Mouse (Mus musculus) MEL-GATA-1-ER (cell line): Measurements from ENCODE around the gene Cutc.

Experiments
- DNase-seq: peaks from one replicate; pipeline ENCODE4 v3.0.0-alpha.2; 2012; ENCODE audit warnings: low read depth; ENCODE audit errors: extremely low read depth

Cutc gene

DNA sequence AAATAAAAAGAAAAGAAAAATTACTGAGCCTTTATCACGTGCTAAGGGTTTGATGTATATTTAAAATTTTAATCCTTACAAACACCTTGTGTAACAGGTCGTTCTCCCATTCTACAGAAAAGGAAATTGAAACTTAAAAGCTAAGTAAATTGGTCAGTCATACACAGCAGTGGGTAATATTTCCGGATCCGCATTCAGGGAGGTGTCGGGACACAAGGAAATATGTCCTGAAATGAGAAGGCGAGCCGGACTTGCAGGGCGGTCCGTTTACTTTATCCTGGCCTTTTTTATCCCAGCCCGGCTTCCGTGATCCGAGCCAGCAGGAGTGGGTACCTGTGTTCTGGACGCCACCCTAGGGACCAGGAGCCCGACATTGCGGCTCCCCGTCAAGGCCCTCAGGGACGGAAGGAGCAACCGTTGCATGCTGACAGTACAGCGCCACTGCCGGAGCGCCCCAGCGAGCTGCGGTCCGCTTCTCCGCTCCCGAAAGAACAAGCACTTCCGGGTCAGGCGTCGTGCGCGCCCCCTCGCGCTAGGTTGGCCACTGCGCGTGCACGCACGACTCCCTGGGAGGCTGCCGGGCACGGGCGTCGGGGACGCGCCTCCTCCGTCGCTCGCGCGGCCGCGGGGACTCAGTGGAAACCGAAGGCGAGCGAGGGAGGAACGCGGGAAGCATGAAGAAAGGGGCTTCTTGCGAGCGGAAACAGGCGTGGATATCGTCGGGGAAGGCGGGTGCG is at the start of gene Cutc, which contains the start of gene Cox15:
Gene Cutc (plus strand): TSS at position 508 of the 737 bp plus-strand sequence.
Gene Cox15 (minus strand): TSS at position 512 of the 737 bp plus-strand sequence.
- peak; percentile 88 for DNase-seq

DNA sequence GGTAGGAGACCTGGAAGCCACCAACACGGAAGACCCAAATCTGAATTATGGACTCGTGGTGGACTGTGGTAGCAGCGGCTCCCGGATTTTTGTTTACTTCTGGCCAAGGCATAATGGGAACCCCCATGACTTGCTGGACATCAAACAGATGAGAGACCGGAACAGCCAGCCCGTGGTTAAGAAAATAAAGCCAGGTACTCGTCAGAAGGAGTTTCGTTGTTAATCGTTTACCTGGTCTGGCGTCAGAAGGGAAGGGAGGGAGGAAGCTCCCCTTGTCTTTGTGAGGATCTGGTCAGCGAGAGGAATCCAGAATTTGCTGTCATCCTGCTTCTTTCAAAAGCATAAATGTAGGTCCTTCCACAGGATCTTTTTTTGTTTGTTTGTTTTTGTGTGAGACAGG is 48.6 kb upstream of the Cutc start:
- no peak for DNase-seq

DNA sequence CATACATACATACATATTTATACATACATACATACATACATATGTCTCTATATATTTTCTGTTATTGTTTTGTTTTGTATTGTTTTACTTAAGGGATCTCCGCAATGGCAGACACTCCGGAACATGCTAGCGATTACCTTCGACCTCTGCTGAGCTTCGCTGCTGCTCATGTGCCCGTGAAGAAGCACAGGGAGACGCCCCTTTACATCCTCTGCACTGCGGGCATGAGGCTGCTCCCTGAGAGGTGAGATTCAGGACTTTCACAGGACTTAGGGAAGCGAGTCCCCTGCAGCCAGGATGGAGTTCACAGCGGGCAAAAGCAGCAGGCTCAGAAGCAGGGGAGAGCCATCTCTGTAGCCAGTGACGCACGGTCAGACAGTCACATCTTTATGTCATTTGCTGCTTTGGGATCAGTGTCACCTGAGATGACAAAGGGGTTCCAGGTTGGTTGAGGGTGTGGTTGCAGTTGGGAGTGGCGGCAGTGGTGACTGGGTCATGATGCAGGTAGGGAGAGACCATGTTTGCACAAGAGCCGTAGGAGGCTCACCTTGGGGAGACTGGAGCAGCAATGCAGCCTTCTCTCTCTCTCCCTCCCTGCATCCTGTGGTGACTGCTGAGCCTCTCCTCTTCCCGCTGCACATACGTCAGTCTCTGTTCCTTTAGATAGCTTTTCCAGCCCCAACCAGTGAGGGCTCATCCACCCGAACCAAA is 47.9 kb upstream of the Cutc start:
- DNase-seq, result no peak

DNA sequence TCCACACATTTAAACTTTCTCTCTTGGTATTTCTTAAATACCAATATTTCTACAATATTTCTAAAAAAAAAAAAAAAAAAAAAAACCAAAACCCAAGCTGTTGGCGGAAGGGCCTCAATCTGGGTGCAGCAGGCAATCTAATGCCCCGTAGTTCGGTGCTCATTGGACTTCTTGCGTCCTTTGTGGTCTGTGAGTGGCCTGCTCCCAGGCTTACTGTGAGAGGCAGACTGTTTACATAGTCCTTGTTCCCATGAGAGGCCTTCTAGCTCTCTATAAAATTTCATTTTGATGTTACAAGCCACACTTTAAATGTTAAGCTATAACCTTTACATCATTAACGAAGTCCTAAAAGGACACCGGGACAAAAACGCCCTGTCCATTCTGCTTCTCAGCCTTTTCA is 44.6 kb upstream of the Cutc start:
- no peak for DNase-seq

DNA sequence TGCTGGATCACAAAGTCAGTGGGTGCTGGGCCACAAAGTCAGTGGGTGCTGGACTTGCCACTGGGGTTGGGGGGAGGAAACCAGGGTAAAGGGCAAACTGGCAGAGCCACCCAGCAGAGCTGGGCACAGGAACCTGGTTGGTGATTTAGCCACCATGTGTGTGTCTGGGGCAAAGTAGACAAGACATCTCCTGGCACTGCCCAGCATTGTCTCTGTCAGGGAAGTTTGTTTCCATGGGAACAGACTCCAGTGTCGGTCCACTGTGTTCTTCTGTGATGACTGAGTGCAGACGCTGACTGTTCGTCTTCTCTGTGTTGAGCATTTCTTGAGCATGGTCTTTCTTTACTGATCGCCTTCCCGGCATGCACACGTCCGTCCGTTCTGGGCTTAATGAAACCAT is 43.5 kb upstream of the Cutc start:
- DNase-seq, result no peak

DNA sequence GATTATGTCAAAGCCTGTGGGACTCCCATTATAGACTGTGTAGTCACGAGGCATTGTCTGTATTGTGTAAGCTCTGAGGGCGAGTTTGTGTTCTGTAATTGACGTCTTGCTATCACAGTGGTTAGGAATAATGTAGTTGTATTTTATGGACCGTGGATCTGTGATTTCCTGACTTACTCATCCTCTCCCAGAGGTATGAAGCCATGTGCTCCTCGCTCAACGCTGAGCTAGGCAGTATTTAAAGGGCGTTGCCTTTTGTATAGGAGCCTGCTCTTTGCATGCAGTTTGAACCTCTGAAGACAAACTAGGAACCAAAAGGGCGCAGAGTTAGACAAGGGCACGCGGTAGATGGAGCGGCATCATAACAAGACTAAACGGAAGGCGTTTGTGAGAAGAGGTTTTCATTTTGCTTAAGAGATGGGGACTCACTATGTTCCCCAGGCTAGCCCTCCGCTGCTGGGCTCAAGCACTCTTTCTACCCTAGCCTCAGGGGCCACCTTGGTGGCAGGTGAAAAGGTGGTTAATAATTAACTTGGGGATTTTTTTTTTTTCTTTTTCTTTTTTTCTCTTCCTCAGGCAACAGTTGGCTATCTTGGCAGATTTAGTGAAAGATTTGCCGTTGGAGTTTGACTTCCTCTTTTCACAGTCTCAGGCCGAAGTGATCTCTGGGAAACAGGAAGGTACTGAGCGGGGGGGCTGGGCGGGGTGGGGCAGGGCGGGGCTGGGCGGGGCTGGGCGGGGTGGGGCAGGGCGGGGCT is 41.5 kb upstream of the Cutc start:
- peak; percentile 86 for DNase-seq

DNA sequence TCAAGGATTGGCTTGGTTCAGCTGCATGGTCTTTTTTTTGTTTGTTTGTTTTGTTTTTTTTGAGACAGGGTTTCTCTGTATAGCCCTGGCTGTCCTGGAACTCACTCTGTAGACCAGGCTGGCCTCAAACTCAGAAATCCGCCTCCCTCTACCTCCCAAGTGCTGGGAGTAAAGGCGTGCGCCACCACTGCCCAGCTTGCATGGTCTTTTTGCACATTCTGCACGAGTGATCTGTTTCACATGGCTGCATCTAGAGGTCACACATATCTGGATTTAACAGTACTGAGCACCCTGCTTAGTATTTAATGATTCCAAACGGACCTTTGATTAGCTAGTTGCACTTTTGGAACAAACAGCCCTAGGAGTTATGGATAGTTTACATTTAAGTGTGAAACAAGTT is 40.8 kb upstream of the Cutc start:
- no peak for DNase-seq

DNA sequence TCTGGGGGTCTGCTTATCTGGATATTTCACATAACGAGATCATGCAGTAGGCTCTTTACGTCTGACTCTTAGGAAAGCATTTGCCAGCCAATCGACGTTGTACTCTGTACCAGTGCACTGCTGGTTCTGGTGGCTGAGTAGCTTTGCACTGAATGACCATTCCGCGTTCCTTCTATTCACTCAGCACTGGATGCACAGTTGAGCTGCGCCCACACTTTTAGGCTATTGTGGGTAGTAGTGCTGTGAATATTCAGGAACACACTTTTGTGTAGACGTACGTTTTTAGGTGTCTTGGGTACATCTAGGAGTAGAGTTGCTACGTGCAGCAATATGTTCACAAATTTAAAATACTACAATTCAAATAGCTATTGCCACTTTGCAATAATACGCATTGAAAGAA is 32.7 kb upstream of the Cutc start:
- no peak for DNase-seq

DNA sequence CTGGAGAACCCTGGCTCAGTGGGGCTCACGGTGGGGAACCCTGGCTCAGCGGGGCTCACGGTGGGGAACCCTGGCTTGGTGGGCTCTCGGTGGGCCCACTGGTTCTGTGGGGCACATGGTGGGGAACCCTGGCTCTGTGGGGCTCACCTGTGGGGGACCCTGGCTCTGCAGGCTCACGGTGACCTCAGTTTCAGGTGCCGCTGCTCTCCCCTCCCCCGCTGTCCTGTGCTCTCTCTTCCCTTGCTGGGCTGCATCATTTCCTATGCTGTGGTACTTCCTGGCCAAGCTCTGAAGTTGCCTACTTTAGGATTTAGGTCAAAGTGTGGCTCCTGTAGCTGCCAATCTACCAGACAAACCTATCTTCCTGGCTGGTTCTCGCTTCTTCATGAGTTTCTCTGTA is 29.9 kb upstream of the Cutc start:
- no peak for DNase-seq

DNA sequence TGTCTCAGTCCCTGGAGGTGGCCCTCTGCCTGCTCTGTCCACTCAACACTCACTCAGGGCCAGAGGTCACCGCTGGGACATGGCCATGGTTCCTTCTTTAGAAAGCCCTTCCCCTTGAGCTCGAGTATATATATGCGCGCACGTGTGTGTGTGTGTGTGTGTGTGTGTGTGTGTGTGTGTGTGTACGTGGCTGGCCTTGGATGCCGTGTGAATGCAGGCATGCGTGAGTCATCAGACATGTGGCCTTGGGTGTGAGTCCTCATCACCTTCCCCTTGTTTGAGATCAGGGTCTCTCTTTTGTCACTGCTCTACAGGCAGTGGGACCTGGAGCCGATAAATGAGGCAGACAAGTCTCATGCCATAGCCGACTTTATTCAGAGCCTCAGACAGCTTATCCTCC is 29.3 kb upstream of the Cutc start:
- no peak for DNase-seq

DNA sequence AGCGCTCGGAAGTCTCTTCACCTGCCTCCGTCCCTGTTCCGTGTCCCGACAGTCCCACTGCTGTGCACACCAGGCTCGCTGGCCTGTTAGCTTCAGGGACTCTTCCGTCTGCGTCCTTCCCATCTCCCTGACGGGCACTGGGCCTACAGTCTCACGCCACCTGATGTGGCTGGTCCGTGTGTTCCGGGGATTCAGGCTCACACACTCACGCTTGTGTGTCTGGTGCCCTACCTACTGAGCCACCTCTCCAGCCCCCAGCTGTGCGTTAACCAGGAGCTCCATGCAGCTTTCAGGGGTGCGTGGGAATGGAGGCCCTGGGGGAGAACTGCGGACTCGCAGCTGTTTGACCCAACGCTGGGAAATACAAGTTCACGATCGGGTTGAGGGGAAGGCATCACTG is 28.6 kb upstream of the Cutc start:
- no peak for DNase-seq

DNA sequence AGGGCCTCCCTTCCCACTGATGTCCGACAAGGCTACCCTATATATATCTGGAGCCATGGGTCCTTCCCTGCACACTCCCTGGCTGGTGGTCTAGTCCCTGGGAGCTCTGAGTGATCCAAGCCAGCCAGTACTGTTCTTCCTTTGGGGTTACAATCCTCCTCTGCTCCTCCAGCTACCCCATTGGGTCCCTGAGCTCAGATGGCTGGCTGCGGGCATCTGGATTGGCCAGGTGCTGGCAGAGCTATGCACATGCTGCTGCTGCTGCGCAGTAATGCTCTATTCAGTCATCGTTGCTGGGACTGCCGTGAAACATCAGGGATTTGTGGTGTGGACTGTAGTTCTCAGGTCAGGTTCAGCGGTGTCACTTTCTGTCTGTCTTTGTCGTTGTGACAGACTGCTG is 28.0 kb upstream of the Cutc start:
- DNase-seq, result no peak

DNA sequence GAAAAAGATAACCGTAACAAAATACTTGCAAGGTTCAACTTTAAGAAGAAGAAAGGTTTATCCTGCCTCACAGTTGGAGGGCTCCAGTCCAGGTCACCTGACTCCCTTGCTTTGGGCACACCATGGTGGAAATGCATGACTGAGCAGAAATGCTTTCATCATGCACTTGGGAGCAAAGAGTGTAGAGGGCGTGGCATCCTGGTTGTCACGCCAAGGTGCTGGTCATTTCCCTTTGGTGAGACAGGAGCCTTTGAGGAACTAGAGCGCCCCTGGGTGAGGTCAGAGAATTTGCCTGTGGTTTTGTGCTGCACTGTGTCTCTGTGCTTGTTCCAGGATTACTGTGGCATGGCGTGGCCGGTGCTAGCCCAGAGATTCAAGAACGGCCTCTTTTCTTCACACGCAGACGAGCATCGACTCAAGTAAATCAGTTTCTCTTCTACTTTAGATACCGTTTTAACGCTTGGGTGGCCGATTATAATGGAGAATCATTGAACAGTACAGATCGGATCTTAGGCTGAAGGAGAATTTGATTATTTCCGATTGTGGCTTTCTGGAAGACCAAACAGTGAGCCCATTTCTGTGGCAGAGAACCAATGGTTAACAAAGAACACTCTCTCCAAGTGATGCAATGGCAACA is 26.2 kb upstream of the Cutc start:
- DNase-seq, result peak; percentile 14

DNA sequence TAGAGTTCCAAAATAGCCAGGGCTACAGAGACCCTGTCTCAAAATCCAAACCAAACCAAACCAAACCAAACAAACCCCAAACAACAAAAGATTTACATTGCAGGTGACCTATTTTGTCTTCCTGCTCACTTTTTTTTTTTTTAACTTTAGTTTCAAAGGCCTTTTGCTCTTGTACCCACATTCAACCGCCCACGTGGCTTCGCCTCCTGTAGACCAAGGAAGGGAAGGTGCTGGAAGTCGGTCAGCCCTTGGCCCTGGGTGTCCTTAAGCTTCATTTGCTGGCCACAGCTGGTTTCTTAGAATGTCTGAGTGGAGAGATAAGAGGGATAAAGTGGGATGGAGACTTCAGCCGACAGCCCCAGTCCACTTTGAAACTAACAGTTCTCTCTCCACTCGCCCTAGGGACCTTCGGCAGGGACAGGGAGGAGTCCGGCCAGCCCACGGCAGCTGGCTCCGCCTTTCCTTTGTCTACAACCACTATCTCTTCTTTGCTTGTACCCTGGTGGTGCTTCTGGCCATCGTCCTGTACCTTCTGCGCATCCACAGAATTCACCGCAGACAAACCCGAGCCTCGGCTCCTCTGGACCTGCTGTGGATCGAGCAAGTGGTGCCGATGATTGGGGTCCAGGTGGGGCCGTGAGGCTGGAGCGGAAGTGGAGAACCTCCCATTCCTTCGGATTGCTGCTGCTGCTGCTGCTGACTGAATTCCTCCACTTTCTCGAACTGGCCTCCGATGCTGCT is 23.3 kb upstream of the Cutc start:
- DNase-seq, result no peak

DNA sequence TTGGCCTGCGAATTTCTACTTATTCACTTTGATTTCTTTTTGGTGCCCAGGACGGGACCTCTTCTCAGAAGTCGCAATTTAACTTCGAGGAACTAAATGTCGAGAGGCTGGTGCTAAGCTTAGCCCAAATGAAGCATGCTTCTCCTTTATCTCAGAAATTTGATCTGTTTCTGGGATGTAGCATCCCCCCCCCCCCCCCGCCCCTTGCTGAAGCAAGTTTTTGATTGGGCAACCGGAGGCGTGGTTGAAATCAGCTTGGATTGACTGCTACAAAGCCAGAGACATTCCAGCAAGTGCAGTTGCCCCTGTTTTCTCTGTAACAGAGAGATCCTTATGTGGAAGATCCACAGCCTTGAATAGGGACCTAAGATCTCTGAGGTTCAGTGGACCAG is 22.8 kb upstream of the Cutc start:
- DNase-seq, result no peak

DNA sequence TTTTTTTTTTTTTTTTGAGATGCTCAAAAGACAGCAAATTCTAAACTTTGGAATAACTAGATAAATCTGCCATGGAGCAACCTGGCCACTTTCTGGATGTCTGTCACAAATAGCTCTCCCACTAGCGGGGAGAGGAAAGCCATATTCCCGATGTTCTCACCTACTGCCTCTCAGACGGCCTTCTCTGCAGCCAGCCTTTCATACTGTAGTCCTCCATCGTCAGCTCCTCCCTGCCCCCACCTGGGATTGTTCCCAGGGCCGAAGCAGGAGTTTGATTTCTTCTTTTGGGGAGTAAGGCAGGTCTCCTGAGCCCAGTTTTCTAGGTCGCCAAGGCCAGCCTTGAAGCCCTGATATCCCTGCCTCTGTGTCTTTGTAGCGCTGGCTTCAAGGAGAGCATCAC is 21.6 kb upstream of the Cutc start:
- DNase-seq, result no peak

DNA sequence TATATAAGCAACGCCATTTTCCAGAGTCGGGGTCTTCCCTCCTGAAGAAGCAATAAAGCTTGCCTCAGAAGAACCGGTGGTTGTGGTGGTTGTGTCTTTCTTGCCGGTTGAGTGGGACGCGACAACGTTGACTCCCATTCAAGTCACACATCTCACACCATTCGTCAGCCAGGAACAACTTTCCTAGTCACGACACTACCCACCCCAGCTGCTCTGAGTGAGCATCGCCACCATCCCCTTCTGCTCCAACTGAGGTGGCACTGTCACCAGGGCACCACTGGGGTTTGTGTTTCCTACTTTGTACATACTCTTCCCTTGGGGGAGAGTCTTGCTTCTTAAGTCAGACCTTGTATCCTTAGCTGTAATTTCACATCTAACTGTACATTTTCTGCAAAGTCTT is 14.4 kb upstream of the Cutc start:
- no peak for DNase-seq

DNA sequence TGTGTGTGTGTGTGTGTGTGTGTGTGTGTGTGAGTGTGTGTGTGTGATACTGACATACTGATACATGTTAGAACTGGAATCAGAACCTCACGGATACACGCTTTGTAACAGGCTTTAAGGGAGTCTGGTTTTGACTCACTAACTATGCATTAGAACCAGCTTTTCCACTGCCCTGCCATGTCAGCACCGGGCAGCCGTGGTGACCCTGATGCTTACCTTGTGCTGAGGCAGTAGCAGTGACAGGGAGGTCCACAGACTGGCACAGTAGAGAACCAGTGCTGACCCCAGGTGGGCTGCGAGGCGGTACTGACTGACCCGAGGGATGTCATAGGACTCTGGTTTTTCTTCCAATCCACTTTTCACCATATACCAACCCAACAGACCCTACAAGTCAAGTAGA is 9.4 kb upstream of the Cutc start:
- DNase-seq, result no peak

DNA sequence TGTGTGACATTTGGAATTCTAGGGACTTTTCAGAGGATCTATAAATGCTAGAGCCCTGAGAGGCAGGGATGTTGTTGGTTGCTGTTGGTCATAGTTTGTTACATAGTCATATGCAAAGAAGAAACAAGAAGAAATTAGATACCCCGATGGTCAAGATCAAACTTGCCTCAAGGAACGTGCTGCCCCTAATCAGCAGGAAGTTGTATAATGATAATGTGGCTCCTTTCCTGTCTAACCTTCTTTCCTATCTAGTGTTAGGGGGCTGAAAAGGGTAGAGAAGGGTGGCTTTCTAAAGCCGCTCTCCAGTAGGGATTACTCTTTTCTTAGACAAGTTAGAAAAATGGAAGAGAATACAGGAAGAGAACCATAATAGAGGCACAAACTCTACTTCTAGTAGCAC is 7.1 kb upstream of the Cutc start:
- no peak for DNase-seq

DNA sequence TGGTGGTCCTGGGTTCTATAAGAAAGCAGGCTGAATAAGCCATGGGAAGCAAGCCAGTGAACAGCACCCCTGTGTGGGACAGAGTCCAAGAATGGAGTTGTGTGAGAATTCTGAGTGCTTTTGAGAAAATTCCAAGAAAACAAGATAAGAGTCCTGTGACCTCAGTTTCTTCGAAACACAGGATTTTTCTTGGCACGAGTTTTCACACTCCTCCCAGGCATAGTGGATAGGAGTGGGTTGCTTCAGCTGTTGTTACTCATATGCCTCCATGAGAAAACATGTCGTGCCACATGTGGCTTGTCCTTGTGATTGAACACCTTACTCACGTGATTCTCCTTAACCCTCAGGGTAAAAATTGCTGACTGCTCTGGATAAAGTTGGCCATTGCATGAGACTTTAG is 4.9 kb upstream of the Cutc start:
- DNase-seq, result no peak

DNA sequence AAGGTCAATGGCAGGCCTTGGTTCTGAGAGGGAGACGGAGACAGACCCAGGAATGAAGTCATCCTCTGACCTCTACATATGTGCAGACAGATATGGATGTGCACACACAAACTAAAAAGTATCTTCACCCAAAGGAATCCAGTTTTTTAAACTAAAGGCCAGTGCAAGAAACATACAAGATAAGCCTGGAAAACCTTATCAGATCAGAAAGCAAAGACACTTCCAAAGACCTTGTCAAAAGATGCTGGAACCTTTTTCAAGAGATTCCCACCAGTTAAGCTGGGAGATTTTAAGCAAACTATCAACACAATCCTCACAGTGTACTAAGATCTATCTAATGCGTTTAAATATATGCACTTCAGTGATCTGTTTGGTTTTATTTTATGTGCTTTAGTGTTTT is 2.8 kb upstream of the Cutc start:
- no peak for DNase-seq
